Mouse (Mus musculus) hematopoietic stem cell, adult 5-6 weeks (primary cell): Measurements from ENCODE around the gene Golim4. TPM values are rescaled to one million over a fixed set of nuclear protein-coding genes. Genes with fewer than 3 reads are reported as not detected.
A peak's percentile ranks its signal among the peaks of the same experiment; 100 is the strongest.

Experiments
- ATAC-seq, 2 experiments: fragments of 125-278 bp in 1 of 2; replicated peaks in 1 of 2; 2 replicates each; pipeline ENCODE4 v1.8.0; 2016 to 2017; ENCODE audit warnings: inconsistent platforms in 2 of 2, mild to moderate bottlenecking in 2 of 2, moderate number of reproducible peaks in 2 of 2, low read depth in 1 of 2, moderate TSS enrichment in 1 of 2; ENCODE audit not compliant: low FRiP score in 2 of 2, poor library complexity in 2 of 2, severe bottlenecking in 2 of 2, insufficient read depth in 1 of 2, low TSS enrichment in 1 of 2
- total RNA-seq: library from RNA; stranded (forward); fragments of 172-1452, 232-1000 nt; gene quantifications from 2 replicates; pipeline ENCODE4 v1.2.3, GENCODE M21; 2017

Gene Golim4
- total RNA-seq, 1 experiment from 2014 or later, result 66.0 TPM

DNA sequence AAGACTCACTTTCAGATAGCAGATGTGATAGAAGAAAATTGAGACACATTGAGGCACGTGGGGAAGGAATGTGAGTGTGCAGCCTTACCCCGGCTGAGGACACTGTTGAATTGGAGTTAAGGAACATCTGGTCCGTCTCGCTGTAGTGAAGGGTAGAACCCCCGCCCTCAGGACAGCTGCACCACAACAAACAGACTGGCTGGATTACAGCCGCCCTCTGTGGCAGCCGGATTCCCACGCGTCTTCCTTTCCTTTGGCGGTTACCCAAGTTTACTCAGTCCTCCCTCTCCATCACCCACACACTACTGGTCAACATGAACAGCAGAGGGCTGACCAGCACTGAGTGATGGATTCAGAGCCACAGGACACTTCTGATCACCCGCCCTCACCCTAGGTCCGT lies 96.0 kb downstream of the Golim4 start:
- 0 out of 4 replicates have a peak, but pooled peaks of 1 of the 2 experiments have one; percentile 17 for ATAC-seq

DNA sequence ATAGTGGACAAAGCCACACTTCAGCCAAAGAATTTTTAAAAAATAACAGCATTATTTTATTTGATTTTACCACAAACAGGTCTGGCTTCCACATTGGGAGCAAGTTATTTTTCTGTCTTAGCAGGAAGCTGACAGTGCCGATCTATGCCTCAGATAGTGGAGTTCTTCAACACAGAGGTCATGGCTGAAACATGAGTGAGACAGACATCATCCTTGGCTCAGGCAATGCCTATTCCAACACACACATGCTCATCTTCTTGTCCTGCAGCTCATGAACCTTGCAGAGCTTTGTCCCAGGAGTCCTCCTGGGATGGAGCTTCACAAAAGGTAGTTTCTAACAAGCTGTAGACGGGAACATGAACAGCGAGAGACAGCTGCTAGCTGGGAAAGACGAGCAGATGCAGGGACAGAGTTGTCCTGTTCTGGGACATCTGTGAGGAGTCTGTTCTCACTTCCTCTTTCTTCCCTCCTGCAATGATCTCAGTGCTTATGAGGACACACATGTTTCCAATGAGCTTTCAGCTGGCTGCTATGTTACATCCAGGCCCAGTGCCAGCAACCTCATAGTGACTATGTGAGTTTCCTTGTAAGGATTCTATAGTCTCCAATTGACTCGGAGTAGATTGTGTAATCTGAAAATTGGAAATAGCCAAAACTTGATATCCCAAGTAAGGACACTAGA lies 121.3 kb downstream of the Golim4 start:
- peak; percentile 94 to 95 for ATAC-seq

DNA sequence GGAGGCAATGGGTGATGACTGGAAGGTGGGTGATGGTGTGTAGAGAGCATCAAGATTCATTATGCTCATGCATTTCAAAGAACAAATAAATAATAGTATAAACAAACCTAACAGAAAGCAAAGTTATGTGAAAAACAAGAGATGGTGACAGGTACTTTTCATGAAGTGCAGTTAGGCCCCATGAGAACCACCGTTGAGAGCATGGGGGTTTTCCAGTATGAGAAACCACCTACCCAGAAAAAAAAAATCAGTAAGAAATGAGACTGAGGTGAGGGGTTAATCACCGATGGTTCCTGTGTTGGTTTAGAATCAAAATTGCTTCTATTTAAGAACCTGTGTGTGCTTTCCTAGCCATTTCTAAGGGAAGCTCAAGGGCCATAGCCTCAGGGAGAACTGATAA lies 121.9 kb downstream of the Golim4 start:
- ATAC-seq, result no peak

Other genes starting within 250 kb of the Golim4 start
- not detected in 2 replicates for gene Gm29133, start 208.8 kb downstream of the Golim4 start, total RNA-seq
- not detected in 2 replicates for gene Fstl5, start 117.3 kb upstream of the Golim4 start, total RNA-seq